Mouse (Mus musculus) layer of hippocampus, adult 2 months (tissue): ENCODE measurements around the gene Hist1h2be. TPM values are rescaled to one million over a fixed set of nuclear protein-coding genes. Genes with fewer than 3 reads are reported as not detected.
"Not testable (repeated sequence)": the region's sequence is repeated elsewhere in the genome, so short reads cannot be mapped to it uniquely, and the experiment has no call there.

Source experiments
- DNase-seq, 2 experiments: peaks; one replicate each; pipeline ENCODE4 v3.0.0; 2022; ENCODE audit warnings: low spot score in 2 of 2
- H3K27ac ChIP-seq: fragments of 200-600 bp; 2 replicates; pipeline ENCODE4 v1.8.1; 2022
- H3K4me3 ChIP-seq: fragments of 200-600 bp; 2 replicates; pipeline ENCODE4 v1.8.1; 2022; ENCODE audit warnings: mild to moderate bottlenecking
- CTCF ChIP-seq: fragments of 200-600 bp; conservative IDR thresholded peaks from 2 replicates; pipeline ENCODE4 v1.8.1; 2022; ENCODE audit warnings: antibody characterized with exemption, mild to moderate bottlenecking, moderate library complexity
- microRNA-seq, 2 experiments: library from miRNA; unstranded; fragments of <30 nt; microRNA quantifications; one replicate each; pipeline ENCODE4 v1.2.0; 2021
- total RNA-seq, 2 experiments: library from RNA; stranded (reverse); gene quantifications; 2 replicates each; pipeline ENCODE4 v1.2.3; 2021

Hist1h2be gene
- total RNA-seq, 2 experiments from 2014 or later = 8.8 to 10.1 TPM

GRCm38 (mm10) chr13:23541497-23541896 is 79.4 kb downstream of the Hist1h2be start:
- DNase-seq = no peak
- no peak for TF ChIP-seq CTCF
- Histone ChIP-seq H3K4me3 (no peak overlapping the region), H3K27ac (no peak overlapping the region)

GRCm38 (mm10) chr13:23539821-23540220 is 81.1 kb downstream of the Hist1h2be start:
- not testable (repeated sequence) for DNase-seq, H3K27ac ChIP-seq, H3K4me3 ChIP-seq

DNA sequence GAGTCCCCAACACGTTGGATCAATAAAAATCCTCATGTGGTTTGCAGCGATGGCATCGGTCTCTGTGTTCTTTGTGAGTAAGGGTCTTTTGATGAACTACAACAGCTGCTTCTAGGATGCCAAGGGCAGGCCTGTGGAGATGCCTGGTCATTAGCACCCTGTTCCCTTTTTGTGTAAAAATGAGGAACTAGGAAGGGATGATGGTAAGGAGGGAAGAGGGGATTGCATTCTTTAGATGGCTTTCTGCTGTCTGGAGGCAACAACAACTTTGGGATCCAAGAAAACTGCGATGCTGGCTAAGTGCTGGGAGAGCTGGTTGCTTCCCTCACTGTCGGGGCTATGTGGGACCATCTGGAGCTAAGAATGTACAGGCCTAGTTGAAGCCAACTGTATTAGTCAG is 82.7 kb downstream of the Hist1h2be start:
- no peak for DNase-seq

DNA sequence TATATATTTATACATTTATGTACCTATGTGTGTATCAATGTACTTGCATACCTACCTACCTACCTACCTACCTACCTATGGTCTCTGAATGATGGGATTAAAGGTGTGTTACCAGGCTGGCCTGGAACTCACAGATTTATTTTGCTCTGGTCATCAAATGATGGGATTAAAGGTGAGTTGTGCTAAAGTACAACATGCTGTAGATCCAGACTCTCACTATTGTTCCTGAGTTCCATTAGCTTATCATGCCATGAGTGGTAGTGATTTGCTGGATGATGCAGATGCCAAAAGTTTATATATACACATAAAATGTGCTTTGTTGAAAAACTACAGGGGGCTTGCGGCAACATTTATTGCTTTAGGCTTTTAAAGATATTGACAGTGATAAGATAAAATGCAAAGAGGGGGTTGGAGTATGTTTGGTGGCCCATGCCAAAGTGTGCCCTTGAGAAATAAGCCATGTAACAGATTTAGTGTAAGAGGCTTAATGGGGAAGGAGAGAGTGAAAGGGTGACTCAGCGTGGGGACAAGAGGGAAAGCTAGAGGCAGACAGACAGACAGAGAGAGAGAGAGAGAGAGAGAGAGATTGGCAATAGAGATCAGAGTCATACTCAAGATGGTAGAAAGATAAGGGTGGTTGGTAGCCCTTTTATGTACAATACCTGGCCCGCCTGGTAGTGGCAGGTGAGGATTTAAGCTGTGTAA is 83.8 kb downstream of the Hist1h2be start:
- DNase-seq = no peak
- no peak for TF ChIP-seq CTCF
- no peak overlapping the region for H3K4me3 ChIP-seq
- H3K27ac ChIP-seq = no peak overlapping the region

More for the DNA sequence above, 82.7 kb downstream of the Hist1h2be start:
- H3K27ac ChIP-seq = no peak overlapping the region
- H3K4me3 ChIP-seq = no peak overlapping the region
- no peak for TF ChIP-seq CTCF

DNA sequence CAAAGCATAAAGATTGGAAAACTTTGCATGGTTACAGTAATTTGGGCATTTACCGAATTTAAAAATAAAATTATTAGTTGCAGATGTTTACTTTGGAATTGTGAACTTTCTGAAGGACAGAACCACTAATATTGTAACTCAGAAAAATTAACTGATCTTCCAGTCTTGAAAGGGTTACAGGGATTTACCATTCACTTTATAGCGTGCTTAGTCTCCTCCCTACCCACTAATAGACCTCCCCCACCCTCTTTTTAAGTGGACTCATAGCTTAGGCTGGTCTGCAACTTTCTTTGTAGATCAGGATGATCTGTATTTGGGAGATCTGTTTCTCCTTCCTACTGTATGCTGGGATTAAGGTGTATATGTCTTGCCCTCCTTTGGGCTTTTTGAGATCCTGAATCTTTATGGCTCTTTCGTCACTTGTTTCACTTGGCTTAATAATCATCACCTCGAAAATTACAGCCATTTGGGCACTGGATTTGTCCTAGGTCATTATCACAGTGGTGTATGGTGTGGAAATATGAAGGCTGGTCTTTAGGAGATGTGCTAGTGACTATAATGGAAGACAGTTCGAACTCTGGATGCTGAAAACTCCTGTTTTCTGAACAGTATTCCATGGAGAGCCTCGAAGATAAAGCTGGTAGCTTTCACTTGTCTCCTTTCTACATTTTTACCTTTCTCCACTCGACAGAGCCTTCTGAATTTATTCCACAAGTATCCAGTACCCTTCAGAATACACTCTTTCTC is 84.7 kb downstream of the Hist1h2be start:
- no peak for TF ChIP-seq CTCF
- Histone ChIP-seq H3K4me3 (no peak overlapping the region; the same call in 1 of the 2 replicates), H3K27ac (no peak overlapping the region)
- DNase-seq = no peak

GRCm38 (mm10) chr13:23535137-23536075 is 85.5 kb downstream of the Hist1h2be start, which contains the start of gene Hist1h3g:
Hist1h3g (plus strand) TSS chr13:23535422.
- H3K27ac ChIP-seq = peak within 1 kb of the TSS; percentile 40; the same call in 1 of the 2 replicates

DNA sequence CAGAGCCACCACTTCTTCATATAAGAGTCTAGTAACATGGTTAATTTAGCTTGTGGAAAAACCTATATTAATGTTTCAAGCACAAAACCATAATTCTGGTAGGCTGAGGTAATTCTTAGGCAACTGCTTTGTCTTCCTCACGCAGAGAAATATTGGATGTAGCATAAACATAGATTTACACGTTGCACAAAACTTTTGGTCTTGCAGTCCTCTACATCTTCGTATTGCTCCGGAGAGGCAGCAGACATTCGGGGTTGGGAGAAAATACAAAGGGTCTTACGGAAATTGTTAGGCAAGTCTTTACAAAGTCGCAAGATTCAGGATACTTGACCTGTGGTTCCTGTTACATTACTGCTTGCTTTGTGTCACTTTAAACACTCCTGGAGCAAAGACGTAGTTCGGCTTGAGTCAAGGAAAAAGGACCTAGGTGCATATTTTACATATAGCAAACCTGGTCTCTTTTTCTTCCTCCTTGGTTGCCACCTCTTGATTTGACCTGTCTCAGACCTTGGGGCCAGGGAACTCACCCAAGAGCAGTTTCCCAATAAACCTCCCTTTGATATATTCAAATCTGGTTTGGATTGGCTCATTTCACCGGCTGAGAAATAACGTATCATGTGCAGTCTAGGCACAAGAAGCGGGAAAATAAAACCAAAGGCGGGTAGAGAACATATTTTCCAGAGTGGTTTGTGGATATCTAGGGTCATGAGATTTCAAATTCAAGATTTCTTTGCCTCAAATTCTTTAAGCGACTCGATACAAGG is 86.4 kb downstream of the Hist1h2be start:
- Histone ChIP-seq H3K27ac (peak overlapping the region; percentile 40; the same call in 1 of the 2 replicates), H3K4me3 (peak overlapping the region; percentile 62)
- no peak for DNase-seq
- no peak for TF ChIP-seq CTCF

More at GRCm38 (mm10) chr13:23535137-23536075, 85.5 kb downstream of the Hist1h2be start, which contains the start of gene Hist1h3g:
- peak; percentile 86 to 93 for DNase-seq
- H3K4me3 ChIP-seq = peak within 1 kb of the TSS; percentile 62
- peak; percentile 36; the same call in 1 of the 2 replicates for TF ChIP-seq CTCF

Small RNAs within 50 kb of the gene (microRNA-seq; reads per million reads assigned to microRNA genes)
- 0 reads per million in 2 experiments for gene Gm44297
- 0 reads per million in 2 experiments for gene Gm44359
- gene Gm44394 = 0 reads per million in 2 experiments

Other genes starting within 250 kb of the Hist1h2be start
- gene Abt1, start 197.3 kb downstream of the Hist1h2be start, total RNA-seq = 1 to 10 TPM; 7.8 to 9.7 TPM
- not detected for gene Btn1a1, start 155.2 kb downstream of the Hist1h2be start, total RNA-seq
- under 1 TPM; 0.49 to 0.52 TPM for gene Btn2a2, start 132.3 kb downstream of the Hist1h2be start, total RNA-seq
- 100 to 1,000 TPM; 333 to 344 TPM for gene Hist1h4h, start 90.1 kb downstream of the Hist1h2be start, total RNA-seq
- 10 to 100 TPM in 1 of 2 experiments, 1 to 10 TPM in 1; 6.9 to 12.2 TPM for gene Hist1h2af, start 87.2 kb downstream of the Hist1h2be start, total RNA-seq
- 1 to 10 TPM; 3.6 to 5.5 TPM for gene Hist1h3g, start 85.7 kb downstream of the Hist1h2be start, total RNA-seq
- gene Hist1h2bh, start 77.7 kb downstream of the Hist1h2be start, total RNA-seq = 1 to 10 TPM in 1 of 2 experiments, under 1 TPM in 1; 0.39 to 1.2 TPM
- 10 to 100 TPM; 17.7 to 18.3 TPM for gene Hist1h3f, start 77.1 kb downstream of the Hist1h2be start, total RNA-seq
- gene Hist1h4f, start 69.5 kb downstream of the Hist1h2be start, total RNA-seq = 100 to 1,000 TPM; 150 to 167 TPM
- gene Hist1h1d, start 67.9 kb downstream of the Hist1h2be start, total RNA-seq = 1 to 10 TPM; 4.6 to 5.5 TPM
- 10 to 100 TPM; 45.3 to 54.6 TPM for gene Hist1h3e, start 58.8 kb downstream of the Hist1h2be start, total RNA-seq
- 1 to 10 TPM; 6.6 to 7.7 TPM for gene Hist1h2ae, start 49.9 kb downstream of the Hist1h2be start, total RNA-seq
- 10 to 100 TPM; 74.0 to 78.9 TPM for gene Hist1h2bg, start 49.7 kb downstream of the Hist1h2be start, total RNA-seq
- 10 to 100 TPM; 22.8 to 29.6 TPM for gene Hist1h2bf, start 46.9 kb downstream of the Hist1h2be start, total RNA-seq
- 10 to 100 TPM in 1 of 2 experiments, 1 to 10 TPM in 1; 5.0 to 13.0 TPM for gene Hist1h2ad, start 46.7 kb downstream of the Hist1h2be start, total RNA-seq
- 10 to 100 TPM; 12.1 to 13.0 TPM for gene Hist1h3d, start 45.4 kb downstream of the Hist1h2be start, total RNA-seq
- gene Hist1h4d, start 39.5 kb downstream of the Hist1h2be start, total RNA-seq = 100 to 1,000 TPM; 140 to 146 TPM
- 10 to 100 TPM; 50.6 to 58.1 TPM for gene Hist1h1e, start 1.4 kb upstream of the Hist1h2be start, total RNA-seq
- 1 to 10 TPM; 2.9 to 4.0 TPM for gene Hist1h2ac, start 62.8 kb upstream of the Hist1h2be start, total RNA-seq
- 10 to 100 TPM; 45.1 to 50.2 TPM for gene Hist1h2bc, start 63.1 kb upstream of the Hist1h2be start, total RNA-seq
- not detected for gene Hist1h1t, start 74.7 kb upstream of the Hist1h2be start, total RNA-seq
- 100 to 1,000 TPM; 108 to 115 TPM for gene Hist1h4c, start 77.3 kb upstream of the Hist1h2be start, total RNA-seq
- gene Hfe, start 89.7 kb upstream of the Hist1h2be start, total RNA-seq = 1 to 10 TPM; 3.2 to 3.6 TPM
- gene Hist1h1c, start 117.7 kb upstream of the Hist1h2be start, total RNA-seq = 10 to 100 TPM; 59.1 to 68.1 TPM
- gene Hist1h3c, start 124.5 kb upstream of the Hist1h2be start, total RNA-seq = 1 to 10 TPM; 3.6 to 5.9 TPM
- gene Hist1h2bb, start 125.6 kb upstream of the Hist1h2be start, total RNA-seq = 10 to 100 TPM; 23.0 to 24.7 TPM
- gene Hist1h2ab, start 130.0 kb upstream of the Hist1h2be start, total RNA-seq = 10 to 100 TPM; 24.4 to 27.3 TPM
- gene Hist1h3b, start 131.1 kb upstream of the Hist1h2be start, total RNA-seq = 10 to 100 TPM; 13.6 to 15.0 TPM
- 10 to 100 TPM; 70.9 to 73.8 TPM for gene Hist1h4b, start 135.9 kb upstream of the Hist1h2be start, total RNA-seq
- 10 to 100 TPM; 46.0 to 55.3 TPM for gene Hist1h4a, start 140.1 kb upstream of the Hist1h2be start, total RNA-seq
- gene Hist1h3a, start 141.3 kb upstream of the Hist1h2be start, total RNA-seq = 10 to 100 TPM; 35.0 to 41.6 TPM
- 10 to 100 TPM; 18.5 to 18.9 TPM for gene Hist1h1a, start 142.5 kb upstream of the Hist1h2be start, total RNA-seq
- not detected for gene Trim38, start 148.8 kb upstream of the Hist1h2be start, total RNA-seq
- under 1 TPM in 1 of 2 experiments, not detected in 1; 0.10 TPM for gene Slc17a2, start 185.9 kb upstream of the Hist1h2be start, total RNA-seq
- not detected for gene Slc17a3, start 218.3 kb upstream of the Hist1h2be start, total RNA-seq
- gene Slc17a1, start 246.6 kb upstream of the Hist1h2be start, total RNA-seq = not detected